Mouse (Mus musculus): ENCODE measurements around the gene Wtip.

GRCm38 (mm10) chr7:34139493-34139892, 6.4 kb upstream of the Wtip start:
- TF ChIP-seq CTCF (IDR thresholded peaks at IDR 0.05; ENCODE audit: low read depth, low read length) (no peak), POLR2A (IDR thresholded peaks at IDR 0.05; ENCODE audit: extremely low read depth, insufficient read depth, low read length) (no peak)
